Mouse (Mus musculus) E14TG2a.4 (cell line): Measurements from ENCODE around the gene Cfap45.

ENCODE experiments used
- CTCF ChIP-seq: conservative IDR thresholded peaks from 2 replicates; pipeline ENCODE4 v1.5.1; 2014; ENCODE audit warnings: low read length
- POU5F1 ChIP-seq: IDR thresholded peaks from 2 replicates; pipeline ENCODE4 v1.6.1; 2014; ENCODE audit warnings: low read length, borderline replicate concordance

- no peak for TF ChIP-seq CTCF
- no peak for TF ChIP-seq POU5F1
These were observed 6.9 kb upstream of the Cfap45 start for GRCm38 (mm10) chr1:172513525-172514212.
